Mouse (Mus musculus) cerebellum, adult 9-10 months (tissue): ENCODE results near the gene Cct5.
"Not testable (repeated sequence)": the region's sequence is repeated elsewhere in the genome, so short reads cannot be mapped to it uniquely, and the experiment has no call there.

Source experiments
- DNase-seq: peaks from one replicate; pipeline ENCODE4 v3.0.0; 2022

Cct5 gene

DNA sequence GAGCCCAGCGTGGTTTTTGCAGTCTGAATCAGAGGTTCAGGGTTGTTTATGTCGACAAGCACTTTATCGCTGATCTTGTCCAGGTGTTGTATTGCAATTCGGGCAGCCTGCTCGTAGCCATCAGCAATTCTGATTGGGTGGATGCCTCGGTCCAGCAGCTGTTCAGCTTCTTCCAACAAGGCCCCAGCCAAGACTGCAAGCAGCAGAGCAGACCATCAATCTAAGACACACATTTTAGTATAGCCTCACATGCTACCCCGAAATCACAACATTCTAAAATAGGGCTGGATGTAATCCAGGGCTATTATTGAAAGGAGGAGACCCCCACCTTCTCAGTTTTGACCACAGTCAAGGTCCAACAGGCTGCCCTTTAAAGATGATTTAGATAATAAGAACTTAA is 6.0 kb downstream of the Cct5 start:
- no peak for DNase-seq

DNA sequence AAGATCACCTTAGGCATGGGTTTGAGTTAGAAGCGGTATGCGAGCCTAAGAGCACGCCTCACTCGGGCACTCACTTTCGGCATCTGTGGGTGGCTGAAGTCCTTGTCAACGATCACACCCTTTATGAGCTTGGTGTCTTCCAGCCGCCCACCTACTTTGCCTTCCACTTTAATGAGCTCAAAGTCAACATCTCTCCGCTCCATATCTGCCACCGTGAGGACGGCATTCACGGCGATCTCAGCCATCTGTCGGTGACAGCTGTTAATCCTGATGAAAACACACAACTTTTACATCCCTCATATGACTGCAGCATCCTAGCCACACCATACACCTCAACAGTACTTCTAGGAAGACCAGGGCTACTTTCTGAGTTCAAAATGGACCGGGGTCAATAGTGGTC is 7.3 kb downstream of the Cct5 start:
- DNase-seq = no peak

DNA sequence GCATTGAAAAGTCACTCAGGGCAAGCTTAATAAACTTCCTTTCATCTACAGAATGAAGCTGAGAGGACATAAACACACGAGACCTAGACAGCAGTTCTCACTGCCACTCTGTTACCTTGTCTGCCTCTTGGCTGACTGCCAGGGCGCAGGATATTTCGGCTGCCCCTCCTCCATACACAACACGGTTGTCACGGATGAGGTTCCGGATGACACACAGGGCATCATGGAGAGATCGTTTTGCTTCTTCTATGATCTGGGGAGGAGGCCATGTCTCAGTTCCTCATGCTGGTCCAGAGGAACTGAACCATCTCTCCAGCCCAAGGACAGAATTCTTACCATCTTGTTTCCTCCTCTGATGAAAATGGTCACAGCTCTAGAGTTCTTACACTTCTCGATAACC is 9.1 kb downstream of the Cct5 start:
- DNase-seq = no peak

DNA sequence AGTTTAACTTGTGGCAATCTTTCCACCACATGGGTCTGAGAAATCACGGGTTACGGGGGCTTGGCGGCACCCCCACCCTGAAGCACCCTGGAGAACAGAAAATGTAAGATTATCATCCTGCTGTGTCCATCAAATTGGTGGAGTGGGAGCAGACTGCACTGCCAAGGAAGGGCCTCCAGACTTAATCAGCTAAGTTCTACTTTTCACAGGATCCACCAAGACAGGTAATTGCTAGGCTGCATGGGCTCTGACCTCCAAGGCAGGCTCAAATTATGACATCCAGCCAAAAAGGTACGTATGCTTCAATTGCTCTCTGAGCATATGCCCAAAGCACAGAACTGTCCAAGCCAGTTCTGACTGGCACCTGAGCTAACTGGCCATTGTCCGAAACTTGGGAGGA is 11.4 kb downstream of the Cct5 start:
- no peak for DNase-seq

DNA sequence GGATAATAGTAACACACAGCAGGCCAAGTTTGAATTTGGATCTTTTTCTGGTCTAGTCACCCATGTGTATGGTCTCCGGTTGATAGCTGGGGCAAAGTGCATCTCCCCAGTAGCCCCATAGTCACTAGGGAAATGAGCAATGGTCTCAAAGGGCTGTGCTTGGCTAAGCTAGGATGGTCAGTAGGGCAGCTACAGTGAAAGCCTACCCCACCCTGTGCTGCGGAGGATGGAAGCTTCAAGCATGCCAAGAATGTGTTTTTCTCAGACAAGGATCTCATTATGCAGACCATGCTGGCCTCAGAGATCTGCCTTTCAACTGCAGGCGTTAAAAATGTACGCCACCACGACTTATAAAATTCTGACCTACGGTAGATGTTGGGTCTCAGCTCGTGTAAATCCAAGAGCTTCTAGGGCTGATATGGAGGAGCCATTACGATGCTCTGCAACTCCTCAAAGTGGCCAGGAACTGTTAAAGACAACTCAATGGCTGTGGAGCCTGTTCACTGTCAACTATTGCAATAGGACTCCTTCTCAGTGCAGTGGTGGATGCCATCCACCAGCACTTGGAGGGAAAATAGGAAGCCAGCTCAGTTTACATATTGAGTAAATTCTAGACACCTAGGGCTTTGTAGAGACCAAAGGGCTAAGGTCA is 12.5 kb downstream of the Cct5 start:
- no peak for DNase-seq

DNA sequence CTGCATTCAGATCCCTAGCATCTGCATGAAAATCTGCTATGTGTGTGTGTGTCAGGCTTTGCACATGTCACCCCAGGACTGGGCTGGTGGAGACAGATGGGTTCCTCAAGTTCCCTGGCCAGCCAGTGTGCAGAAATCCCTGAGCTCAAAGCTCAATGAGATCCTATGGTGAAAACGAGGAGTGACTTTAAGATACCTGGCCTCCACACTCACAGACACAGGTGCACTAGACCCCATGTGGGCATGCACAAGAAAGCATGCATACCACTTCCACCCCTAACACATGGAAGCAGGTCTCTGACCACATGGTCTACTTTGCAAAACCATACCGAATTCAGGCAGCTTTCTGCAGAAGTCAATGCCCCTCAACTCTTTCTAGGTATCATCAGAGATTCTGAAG is 13.8 kb downstream of the Cct5 start:
- no peak for DNase-seq

DNA sequence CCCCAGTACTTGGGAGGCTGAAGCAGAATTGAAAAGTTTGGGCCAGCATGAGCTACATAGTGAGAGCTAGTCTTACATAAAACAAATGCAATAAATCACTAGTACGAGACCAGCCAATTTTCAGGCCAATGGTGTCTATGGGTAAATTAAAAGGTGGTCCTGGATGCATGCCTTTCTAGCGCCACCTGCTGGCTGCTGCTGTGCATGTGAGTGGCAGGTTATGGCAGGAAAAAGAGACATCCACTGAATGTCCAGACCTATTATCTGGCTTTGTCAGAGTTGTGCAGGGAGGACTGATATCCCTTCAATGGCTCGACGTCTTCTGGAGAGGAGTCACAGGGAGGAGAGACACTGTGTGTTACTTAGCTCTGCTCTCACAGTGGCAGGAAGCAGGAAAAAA is 15.1 kb downstream of the Cct5 start:
- peak; percentile 81 for DNase-seq

DNA sequence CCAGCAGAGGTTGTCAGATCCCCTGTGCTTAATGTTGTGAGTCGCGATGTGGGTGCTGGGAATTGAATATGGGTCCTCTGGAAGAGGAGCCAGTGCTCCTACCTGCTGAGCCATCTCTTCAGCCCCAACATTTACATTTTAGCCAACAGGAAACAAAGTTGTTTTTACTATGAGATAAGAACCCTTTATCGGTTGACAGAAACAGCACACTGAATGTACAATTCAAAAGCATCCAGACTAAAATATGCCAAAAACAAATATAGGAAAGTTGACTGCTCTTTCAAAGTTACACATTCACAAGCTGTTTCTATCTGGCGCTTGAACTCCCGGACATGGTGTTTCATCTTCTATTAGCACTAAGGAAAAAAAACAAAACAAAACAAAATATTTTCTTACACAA is 15.5 kb downstream of the Cct5 start:
- DNase-seq = no peak

DNA sequence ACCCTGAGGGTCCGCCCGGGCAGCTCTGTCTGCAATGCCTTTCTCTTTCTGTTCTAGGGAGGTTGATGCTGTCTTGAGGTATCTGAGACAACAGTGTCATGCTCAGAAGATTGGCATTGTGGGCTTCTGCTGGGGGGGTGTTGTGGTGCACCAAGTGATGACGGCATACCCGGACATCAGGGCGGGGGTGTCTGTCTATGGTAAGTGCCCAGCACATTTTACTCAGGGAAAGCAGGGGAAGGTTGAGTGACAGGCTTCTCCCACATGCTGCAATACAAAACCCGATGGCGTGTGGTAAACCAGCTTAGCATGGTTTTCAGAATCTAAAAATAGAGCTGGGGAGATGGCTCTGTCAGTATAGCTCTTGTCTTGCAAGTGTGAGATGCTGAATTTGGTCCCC is 16.4 kb downstream of the Cct5 start:
- DNase-seq = no peak

DNA sequence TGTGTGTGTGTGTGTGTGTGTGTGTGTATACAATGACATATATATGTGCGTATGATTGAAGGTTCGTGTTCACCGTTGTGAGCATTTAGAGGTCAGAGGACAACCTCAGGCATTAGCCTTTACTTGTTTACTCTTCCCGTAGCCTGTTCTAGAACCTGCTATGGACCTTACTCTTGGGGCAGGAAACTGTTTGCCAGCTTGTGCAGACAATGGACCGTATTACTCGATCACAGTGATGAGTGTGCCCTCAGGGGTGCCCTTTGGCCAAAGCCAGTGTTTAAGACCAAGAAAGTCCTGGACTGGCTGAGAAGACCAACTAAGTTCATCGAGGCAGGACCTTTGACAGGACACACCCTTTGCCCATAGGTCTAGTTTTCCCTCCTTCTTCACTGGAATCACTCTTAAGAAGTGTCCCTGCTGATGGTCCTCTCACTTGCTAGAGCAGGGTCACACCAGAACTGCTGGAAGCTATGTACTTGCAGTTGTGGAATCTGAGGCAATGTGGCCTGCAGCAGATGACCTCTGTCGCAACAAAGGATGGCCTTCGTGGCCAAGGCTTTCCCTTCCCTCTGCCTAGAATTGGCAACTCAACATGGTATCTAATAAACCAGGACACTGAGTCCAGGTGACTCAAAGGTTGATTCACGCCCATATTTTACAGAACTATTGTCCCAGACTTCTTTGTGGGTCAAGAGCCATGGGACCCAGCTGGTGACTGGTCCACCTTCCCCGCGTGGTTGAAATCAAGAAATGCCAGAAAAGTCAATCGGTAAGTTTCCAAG is 18.1 kb downstream of the Cct5 start:
- no peak for DNase-seq

DNA sequence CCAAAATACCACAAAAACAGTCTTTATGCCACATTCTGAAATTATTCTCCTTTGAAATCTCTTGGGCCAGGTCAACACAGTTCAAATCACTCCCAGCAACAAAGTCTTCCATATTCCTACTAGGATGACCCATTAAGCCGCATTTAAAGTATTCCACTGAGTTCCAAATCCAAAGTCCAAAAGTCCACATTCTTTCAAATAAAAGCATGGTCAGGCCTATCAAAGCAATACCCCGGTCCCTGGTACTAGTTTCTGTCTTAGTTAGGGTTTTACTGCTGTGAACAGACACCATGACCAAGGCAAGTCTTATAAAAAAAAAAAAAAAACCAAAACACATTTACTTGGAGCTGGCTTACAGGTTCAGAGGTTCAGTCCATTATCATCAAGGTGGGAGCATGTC is 20.5 kb downstream of the Cct5 start:
- not testable (repeated sequence) for DNase-seq

DNA sequence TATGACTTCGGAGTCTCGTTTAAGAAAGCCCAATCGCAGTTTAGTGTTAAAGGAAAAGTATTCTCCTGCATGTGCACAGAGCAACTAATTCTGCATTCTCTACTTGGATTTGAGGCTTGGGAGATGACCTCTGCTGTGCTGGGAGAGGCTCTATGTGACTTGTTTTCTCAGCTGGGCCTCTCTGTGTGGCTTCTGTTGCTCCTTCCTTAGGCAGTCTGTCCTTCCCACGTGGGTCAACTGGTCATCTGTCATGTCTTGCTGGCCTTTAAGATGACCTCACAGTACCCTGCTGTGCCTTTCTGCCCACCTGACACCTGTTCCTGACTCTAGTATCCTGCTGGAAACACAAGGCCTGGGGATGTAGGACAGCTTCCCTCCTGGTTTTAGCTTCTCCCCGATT is 25.5 kb downstream of the Cct5 start:
- no peak for DNase-seq

DNA sequence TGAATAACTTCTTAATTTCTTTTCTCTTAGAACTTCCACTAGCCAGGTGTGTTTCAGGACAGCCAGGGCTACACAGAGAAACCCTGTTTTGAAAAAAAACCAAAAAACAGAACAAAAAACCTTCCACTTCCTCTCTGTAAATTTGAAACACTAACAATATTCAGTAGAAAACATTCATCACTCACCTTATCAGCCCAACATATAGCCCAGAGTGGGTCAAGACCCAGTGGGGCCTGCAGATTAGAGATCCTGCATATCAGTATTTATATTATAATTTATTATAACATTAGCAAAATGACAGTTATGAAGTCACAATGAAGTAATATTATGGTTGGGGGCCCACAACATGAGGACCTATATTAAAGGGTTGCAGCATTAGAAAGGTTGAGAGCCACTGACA is 27.9 kb downstream of the Cct5 start:
- no peak for DNase-seq

DNA sequence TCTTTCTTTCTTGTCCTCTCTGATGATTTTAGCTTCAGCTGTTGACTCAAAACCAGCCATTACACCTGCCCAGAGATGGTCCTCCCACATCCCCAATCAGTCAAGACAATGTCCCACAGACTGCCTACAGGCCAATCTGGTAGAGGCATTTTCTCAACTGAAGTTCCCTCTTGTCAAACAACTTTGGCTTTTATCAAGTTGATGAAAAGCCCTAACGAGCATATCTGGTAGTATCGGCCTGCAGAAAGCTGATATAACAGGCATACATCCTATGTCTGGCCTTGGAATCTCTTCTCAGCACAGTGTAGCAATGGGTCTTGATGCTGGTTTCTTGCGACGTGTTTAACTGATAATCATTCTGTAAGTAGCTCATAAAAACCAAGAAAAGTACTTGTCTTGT is 28.3 kb downstream of the Cct5 start:
- no peak for DNase-seq

DNA sequence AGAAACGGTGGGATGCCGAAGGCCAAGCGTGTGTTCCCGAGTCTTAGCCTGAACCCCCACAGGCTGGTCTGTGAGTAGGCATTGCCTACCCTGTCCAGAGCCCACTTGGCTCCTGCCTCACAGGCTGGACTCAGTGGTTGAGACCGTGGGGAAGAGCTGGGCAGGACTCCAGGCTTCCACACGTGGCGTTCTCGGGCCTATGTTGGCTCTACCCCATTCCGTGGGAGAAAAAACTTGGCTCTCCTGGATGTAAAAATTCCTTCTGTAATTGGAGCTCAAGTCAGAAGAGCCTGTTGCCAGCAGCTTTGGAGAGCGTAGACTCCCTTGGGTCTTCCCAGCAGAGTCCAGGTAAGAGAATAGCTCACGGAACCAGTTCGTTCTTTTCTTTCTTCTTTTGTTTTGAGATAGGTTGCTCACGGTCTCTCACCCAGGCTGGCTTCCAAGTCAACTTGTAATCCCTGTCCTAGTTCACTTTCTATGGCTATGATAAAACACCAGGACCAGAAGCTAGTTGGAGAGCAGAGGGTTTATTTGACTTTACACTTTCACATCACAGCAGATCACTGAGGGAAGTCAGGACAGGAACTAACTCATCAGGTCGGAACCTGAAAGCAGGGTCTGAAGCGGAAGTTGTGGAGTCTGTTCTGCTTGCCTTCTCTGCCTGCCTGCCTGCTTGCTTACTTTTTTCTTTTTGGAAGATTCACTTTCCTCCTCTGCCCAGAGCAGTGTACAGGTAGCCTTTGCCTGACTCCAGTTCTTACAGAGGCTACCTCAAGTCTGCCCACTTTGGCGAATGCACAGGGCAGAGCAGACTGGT is 29.5 kb downstream of the Cct5 start:
- DNase-seq = no peak

DNA sequence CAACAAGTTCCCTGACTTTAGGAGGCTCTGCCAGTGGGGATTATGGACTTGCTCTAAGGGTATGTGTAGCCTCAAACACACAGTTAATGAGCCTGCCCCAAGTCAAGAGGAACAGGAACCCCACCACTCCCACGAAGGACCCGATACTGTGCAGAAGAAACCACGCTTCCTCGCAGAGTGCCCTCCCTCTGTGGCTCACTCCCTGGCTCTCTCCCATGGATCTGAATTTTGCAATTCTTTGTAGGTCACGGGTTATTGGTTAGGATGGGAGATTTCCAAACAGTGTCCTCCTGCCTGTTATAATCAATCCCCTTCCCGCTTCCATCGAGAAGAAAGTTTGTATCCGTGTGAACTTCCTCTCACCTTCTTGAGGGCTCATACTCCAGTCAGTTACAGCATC is 30.6 kb downstream of the Cct5 start:
- no peak for DNase-seq

DNA sequence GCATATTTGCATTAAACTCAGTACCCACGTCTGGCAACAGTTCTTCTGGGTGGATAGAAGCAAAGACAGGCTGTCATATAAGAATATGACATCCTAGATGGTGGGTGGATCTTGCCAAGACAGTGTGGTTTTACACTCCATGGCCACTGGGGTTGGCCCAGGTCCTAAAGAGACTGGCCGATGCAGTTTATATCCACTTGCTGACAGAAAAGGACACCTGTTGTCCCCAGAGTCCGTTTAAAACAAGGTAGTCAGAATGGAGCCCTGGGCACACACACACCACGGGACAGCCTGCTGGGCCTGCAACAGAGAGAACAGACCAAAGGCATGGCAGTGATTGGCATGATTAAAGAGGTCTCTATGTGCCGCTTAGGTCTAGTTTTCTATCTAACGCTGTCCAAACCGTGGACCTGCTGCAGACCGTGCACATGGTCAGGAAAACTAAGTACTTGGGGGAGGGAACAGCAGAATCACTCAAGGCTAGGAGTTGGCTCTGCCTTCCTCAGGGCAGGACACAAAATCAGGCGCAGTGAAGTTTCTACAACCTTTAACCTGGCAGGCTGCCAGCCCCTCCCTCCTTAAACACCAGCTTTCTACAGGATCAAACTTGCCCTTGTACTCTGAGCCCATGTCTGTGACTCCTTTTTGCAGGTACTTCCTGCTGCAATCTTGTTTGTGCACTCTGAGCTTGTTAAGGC is 32.1 kb downstream of the Cct5 start:
- DNase-seq = no peak

DNA sequence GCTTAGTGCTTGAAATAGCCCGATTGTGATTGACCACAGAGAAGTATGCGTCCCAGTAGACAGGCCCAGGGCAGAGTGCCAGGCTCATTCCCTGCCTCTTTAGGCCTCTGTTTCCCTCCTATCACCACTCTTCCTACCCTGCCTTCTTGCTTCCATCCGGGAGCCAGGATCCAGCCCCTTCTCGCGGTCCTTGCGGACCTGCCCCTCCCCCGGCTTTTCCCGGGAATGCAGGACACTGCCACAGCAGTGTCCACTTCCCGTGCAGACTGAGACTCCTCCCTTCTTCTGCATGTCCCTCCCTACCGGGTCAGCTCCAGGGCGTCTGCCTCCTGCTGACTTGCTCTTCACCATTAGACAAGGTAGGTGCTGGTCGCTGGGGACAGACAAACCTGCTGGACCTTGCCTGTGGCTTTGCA is 33.0 kb downstream of the Cct5 start:
- no peak for DNase-seq

DNA sequence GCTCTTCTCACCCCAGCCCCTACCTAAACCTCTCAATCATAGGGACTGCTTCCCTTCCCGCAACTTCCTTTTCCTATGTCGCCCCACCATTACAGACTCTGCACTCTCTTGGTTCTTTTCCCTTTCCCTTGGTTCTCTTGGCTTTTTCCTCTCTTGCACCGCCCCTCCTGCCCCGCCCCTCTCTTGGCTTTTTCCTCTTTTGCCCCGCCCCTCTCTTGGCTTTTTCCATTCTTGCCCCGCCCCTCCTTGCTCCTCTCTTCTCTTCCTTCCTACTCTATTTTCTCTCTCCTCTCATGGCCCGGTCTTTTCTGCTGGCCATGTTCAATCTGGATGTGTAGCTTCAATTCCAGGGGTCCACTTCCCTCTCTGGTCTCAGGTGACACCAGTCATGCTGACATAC is 34.2 kb downstream of the Cct5 start:
- DNase-seq = no peak

DNA sequence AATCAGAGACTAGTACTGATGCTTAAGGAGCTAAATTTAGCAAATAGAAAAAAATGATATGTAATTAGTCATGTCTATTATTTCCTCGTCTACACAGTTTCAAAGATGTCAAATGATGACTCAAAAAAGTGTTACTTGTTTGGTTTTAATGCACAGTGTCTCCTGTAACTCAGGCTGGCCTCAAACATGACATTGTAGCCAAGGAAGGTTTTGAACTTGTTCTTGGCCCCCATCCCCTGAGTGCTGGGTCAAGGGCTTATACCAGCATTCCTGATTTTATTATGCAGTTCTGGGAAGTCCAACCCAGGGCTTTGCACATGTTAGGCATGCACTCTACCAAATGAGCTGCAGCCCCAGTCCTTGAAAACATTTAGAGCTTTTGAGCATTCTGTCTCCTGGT is 35.8 kb downstream of the Cct5 start:
- DNase-seq = no peak

DNA sequence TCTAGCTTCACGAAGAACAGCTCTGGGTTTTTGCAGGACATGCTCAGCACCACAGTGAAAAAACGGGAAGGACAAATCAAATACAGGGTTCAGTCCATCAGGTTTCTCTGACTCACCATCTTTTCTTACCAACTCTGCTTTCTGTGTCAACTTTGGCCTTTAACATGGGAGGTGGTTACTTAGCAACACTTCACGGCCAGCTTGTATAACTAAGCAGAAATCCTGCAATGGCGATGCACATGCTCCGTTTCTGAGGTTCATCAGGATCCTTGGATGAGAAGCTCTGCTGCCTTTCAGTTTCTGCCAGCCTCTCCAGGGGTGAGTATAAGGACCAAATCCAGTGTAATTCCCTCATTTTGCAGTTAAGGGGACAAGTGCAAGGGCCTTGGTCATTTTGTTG is 36.4 kb downstream of the Cct5 start, which contains the start of gene Cmbl:
Gene Cmbl (plus strand): TSS at position 206 of the 400 bp plus-strand sequence.
- no peak for DNase-seq

DNA sequence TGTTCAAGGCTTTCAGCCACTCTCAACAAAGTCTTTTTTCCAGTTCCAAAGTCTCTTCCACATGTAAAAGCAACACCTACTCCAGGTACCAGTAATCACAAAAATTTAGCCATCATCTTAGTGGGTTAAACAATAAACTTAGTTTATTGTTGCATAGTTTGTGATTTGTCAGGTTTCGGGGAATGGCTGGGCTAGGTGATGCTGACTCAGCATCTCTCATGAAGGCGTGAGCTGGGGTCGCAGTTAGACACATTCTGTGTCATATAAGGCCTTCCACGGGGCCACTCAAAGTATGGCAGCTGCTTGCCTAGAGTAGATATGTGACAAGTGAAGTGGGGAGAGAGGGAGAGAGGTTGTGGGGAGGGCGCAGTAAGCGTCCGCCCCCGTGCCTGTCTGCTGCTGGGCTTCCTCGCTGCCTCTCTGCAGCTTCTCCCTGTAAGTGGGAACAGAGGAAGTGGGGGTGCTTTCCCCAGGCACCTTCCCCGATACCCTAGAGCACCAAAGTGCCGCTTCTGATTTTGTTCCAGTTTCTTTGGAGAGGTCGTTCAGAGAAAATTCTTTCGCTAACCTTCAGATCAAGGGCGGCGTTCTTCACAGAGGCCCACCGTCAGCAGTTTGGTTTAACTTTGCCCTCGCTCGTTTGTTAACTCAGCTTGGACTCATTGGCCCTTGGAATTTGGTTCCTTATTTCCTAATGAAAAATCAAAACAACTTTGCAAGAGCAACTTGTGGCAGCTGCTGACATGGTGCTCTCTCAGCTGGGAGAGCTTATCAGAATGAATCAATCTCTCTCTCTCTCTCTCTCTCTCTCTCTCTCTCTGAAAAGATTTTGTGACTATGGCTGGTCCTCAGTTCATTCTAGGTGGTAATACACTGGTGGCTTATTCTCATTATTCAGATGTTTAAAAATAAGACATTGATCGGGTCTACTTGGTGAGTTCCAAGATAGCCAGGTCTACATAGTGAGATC is 37.7 kb downstream of the Cct5 start:
- no peak for DNase-seq
